Mouse (Mus musculus) limb, embryonic 14.5 days (tissue): Measurements from ENCODE around the gene 4933417A18Rik. TPM values are rescaled to one million over a fixed set of nuclear protein-coding genes. Genes with fewer than 3 reads are reported as not detected.
"Not testable (repeated sequence)": the region's sequence is repeated elsewhere in the genome, so short reads cannot be mapped to it uniquely, and the experiment has no call there.

Source experiments
- ATAC-seq: fragments of 200-750 bp; cut with Nextera tagmentation; 2 replicates; pipeline ENCODE4 v1.8.0; 2017; ENCODE audit warnings: low read depth, moderate number of reproducible peaks, moderate TSS enrichment; ENCODE audit not compliant: low FRiP score
- DNase-seq: peaks from one replicate; pipeline ENCODE4 v3.0.0-alpha.2; 2015; ENCODE audit warnings: low spot score
- H3K27ac ChIP-seq: fragments of 300-500 bp; sonication (generic); replicated peaks from 2 replicates; pipeline ENCODE4 v1.5.1; 2014; ENCODE audit warnings: low read depth, mild to moderate bottlenecking, low read length, moderate library complexity, mixed read lengths
- H3K27me3 ChIP-seq: fragments of 300-500 bp; sonication (generic); 2 replicates; pipeline ENCODE4 v1.6.1; 2014; ENCODE audit warnings: low read length, mixed read lengths; ENCODE audit not compliant: control insufficient read depth, insufficient read depth
- H3K36me3 ChIP-seq: fragments of 300-500 bp; sonication (generic); 2 replicates; pipeline ENCODE4 v1.6.1; 2014; ENCODE audit warnings: mild to moderate bottlenecking, low read length, moderate library complexity, mixed read lengths; ENCODE audit not compliant: control insufficient read depth, insufficient read depth
- H3K4me1 ChIP-seq: fragments of 300-500 bp; sonication (generic); 2 replicates; pipeline ENCODE4 v1.6.1; 2014; ENCODE audit warnings: antibody characterized with exemption, low read length, mixed read lengths; ENCODE audit not compliant: control insufficient read depth, insufficient read depth
- H3K4me2 ChIP-seq: fragments of 300-500 bp; sonication (generic); replicated peaks from 2 replicates; pipeline ENCODE4 v1.6.1; 2014; ENCODE audit warnings: low read depth, mild to moderate bottlenecking, low read length, moderate library complexity; ENCODE audit not compliant: severe bottlenecking
- H3K4me3 ChIP-seq: fragments of 300-500 bp; sonication (generic); replicated peaks from 2 replicates; pipeline ENCODE4 v1.5.1; 2014; ENCODE audit warnings: low read length
- H3K9ac ChIP-seq: fragments of 300-500 bp; sonication (generic); 2 replicates; pipeline ENCODE4 v1.6.1; 2014; ENCODE audit warnings: mild to moderate bottlenecking, low read depth, low read length, moderate library complexity; ENCODE audit not compliant: severe bottlenecking
- H3K9me3 ChIP-seq: fragments of 300-500 bp; sonication (generic); 2 replicates; pipeline ENCODE4 v1.6.1; 2016; ENCODE audit warnings: low read length; ENCODE audit not compliant: control insufficient read depth
- POLR2A ChIP-seq: fragments of 200-500 bp; IDR thresholded peaks from 2 replicates; pipeline ENCODE4 v1.8.0; 2012; ENCODE audit warnings: inconsistent platforms, mild to moderate bottlenecking, moderate library complexity, borderline replicate concordance; ENCODE audit not compliant: insufficient read depth, insufficient read length; ENCODE audit errors: extremely low read depth
- whole genome bisulfite sequencing: fragments of 180-500 bp; shearing (Covaris S2); extraction: QIAGEN DNeasy Blood & Tissue Kit; methylation state at CpG from one replicate; pipeline ENCODE4 v1.1.7; 2014; 5-methylcytosine and 5-hydroxymethylcytosine counted together
- polyA plus RNA-seq, 2 experiments: library from polyadenylated mRNA; depleted of rRNA in 1 of 2; stranded (reverse) in 1 of 2; unstranded in 1 of 2; fragments of >200 nt; fragmentation: Nextera tagmentation in 1 of 2; extraction: Ambion mirVana in 1 of 2; gene quantifications; 2 replicates each; pipeline versions ENCODE4 v1.2.1 to v1.2.3; 2012 to 2014

Gene 4933417A18Rik
- polyA plus RNA-seq, 2 experiments = not detected

DNA sequence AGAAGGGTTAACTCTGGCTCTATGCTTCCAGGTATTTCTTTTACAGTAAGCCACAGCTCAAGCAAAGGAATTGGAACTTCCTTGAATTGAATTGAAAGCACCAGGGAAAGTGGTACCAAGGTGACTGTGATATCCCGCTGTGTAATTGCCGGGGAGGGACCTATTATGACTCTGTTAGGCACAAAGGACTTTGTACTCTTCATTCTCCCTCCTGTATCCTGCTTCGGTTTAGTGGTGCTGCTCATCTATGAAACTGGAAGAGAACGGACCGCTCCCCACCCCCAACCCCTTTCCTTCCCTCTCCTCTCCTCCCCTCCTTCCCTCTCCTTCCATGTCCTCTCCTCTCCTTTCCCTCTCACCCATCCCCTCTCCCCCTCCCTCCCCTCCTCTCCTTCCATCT, 40.7 kb downstream of the 4933417A18Rik start:
- H3K9me3 ChIP-seq = no peaks in the 10 kb centered on the region
- H3K36me3 ChIP-seq = no peaks in the 10 kb centered on the region
- no peak overlapping the region for H3K9ac ChIP-seq
- WGBS = 6% methylated on average over 5 of the region's 5 CpGs
- H3K27ac ChIP-seq = no peak overlapping the region
- H3K4me2 ChIP-seq = peak overlapping the region; percentile 69
- peaks cover 12% of the 10 kb centered on the region; the same call in 1 of the 2 replicates for H3K27me3 ChIP-seq
- H3K4me1 ChIP-seq = no peaks in the 10 kb centered on the region
- TF ChIP-seq POLR2A = no peak
- peak overlapping the region; percentile 50 for H3K4me3 ChIP-seq
- DNase-seq (no peak), ATAC-seq (no peak)

DNA sequence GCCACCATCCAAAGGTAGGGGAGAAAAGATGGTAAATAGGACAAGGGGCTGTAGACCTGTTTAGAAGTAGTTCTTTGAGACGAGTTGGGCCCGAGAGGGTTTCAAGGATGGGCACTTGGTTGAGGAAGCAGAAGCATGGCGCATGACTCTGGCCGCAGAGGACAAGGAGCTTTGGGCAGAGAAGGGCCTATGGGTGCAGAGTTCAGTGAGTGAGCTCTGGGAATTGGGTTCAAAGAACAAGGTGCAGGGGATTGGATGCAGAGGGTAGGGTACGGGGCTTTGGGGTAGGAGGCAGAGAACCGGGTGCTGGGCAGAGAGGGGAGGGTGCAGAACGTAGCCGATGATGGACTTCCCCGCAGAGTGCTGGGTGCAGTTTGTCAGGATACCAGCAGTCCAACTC, 41.4 kb downstream of the 4933417A18Rik start:
- 68% methylated on average over 9 of the region's 9 CpGs for WGBS
- H3K9me3 ChIP-seq, H3K27ac ChIP-seq, H3K4me3 ChIP-seq, H3K4me2 ChIP-seq, DNase-seq, H3K4me1 ChIP-seq, H3K9ac ChIP-seq, ATAC-seq, H3K36me3 ChIP-seq: not testable (repeated sequence)
- peaks cover 12% of the 10 kb centered on the region; the same call in 1 of the 2 replicates for H3K27me3 ChIP-seq

DNA sequence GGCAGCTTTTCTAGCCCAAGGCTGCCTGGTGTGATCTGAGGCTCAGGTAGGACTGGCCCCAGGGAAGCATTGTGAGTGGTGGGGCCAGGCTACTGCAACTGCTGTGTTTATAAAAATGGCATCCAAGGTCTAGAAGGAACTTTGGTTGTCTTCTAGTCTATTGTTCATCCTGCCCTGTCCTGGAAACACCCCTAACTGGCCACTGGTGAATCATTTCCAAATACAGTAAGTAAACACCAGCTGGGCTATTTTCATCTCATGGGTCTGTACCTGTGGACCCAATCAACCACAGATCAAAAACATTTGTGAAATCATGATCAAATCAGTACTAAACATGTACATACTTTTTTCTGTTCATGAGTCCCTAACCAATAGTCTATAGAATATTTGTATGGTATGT, 48.2 kb downstream of the 4933417A18Rik start:
- not testable (repeated sequence) for H3K4me3 ChIP-seq, H3K27ac ChIP-seq, H3K4me2 ChIP-seq, DNase-seq, H3K9ac ChIP-seq, ATAC-seq, H3K9me3 ChIP-seq, H3K4me1 ChIP-seq, H3K27me3 ChIP-seq
- H3K36me3 ChIP-seq = peaks cover 12% of the 10 kb centered on the region

DNA sequence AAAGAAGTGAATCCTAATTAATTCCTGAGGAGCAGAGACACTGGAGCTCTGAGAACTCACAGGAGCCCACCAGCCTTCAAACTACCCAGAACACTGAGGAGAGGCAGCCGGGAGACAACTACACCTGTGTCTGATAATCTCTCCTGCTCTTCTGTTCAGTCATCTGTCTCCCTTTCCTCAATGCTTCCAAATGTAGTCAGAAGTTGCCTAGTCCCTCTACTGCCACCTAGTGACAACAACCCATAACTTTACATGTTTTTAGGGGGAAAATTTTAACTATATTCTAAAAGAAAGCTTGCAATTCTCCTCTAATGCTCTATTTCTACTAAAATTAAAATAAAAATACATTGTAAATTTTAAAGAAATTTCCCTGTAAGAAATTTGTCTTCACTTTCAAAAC, 48.9 kb downstream of the 4933417A18Rik start:
- ATAC-seq = no peak
- peak; percentile 23 for DNase-seq
- no peaks in the 10 kb centered on the region for H3K27me3 ChIP-seq
- no peak for TF ChIP-seq POLR2A
- H3K4me3 ChIP-seq = no peak overlapping the region
- no peak overlapping the region for H3K27ac ChIP-seq
- H3K36me3 ChIP-seq = peaks cover 19% of the 10 kb centered on the region
- H3K4me2 ChIP-seq = no peak overlapping the region
- H3K9me3 ChIP-seq = no peaks in the 10 kb centered on the region
- no peaks in the 10 kb centered on the region for H3K4me1 ChIP-seq
- no peak overlapping the region for H3K9ac ChIP-seq
- WGBS = 22% methylated on average over 1 of the region's 1 CpGs

DNA sequence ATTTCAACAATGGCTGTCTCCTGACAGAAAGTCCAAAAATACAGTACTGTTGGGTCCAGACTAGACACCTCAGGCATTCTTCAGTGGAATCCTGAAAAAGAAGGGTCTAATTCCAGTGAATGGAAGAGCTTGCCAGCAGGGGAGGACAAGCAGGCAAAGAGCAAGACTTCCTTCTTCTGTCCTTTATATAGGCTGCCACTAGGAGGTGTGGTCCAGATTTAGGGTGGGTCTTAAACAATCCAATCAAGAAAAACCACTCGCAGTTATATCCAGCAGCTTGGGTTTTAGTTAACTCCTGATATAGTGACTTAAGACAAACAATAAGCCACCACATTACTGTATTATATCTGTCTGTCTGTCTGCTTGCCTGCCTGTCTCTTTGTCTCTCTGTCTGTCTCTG, 49.6 kb downstream of the 4933417A18Rik start:
- 65% methylated on average over 1 of the region's 1 CpGs for WGBS

DNA sequence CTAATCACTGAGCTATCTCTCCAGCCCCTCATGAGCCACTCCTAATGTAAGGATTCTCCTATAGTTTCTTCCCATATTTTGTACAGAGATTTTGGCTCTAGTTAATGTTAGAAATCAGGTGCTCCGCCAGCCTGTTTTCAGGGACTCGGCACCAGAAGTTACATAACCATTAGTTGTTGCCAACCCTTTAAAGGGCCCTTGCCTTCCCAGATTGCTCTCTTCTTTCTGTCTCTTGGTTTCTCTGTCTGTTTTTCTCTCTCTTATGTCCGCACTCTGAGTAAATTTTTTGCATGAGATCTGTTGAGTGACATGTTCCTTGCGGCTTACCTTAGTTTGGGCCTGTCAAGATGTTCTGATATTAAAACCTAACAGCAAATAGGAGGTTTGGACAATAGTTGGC, 51.9 kb downstream of the 4933417A18Rik start:
- no peak for DNase-seq
- Histone ChIP-seq H3K4me1 (no peaks in the 10 kb centered on the region), H3K9ac (no peak overlapping the region), H3K27ac (no peak overlapping the region), H3K36me3 (peaks cover 46% of the 10 kb centered on the region), H3K4me2 (no peak overlapping the region), H3K27me3 (no peaks in the 10 kb centered on the region), H3K9me3 (no peaks in the 10 kb centered on the region), H3K4me3 (no peak overlapping the region)
- no peak for TF ChIP-seq POLR2A
- 92% methylated on average over 4 of the region's 4 CpGs for WGBS
- ATAC-seq = no peak

More for the DNA sequence above, 49.6 kb downstream of the 4933417A18Rik start:
- H3K4me1 ChIP-seq = no peaks in the 10 kb centered on the region
- no peaks in the 10 kb centered on the region for H3K9me3 ChIP-seq
- no peak overlapping the region for H3K9ac ChIP-seq
- no peak for ATAC-seq
- no peak for TF ChIP-seq POLR2A
- no peak overlapping the region for H3K27ac ChIP-seq
- H3K4me2 ChIP-seq = no peak overlapping the region
- peaks cover 23% of the 10 kb centered on the region for H3K36me3 ChIP-seq
- no peak for DNase-seq
- H3K27me3 ChIP-seq = no peaks in the 10 kb centered on the region
- no peak overlapping the region for H3K4me3 ChIP-seq
